Mouse (Mus musculus) spleen, adult 12 weeks (tissue): ENCODE measurements around the gene Mmp21.

Source experiments
- DNase-seq: peaks from one replicate; pipeline ENCODE4 v3.0.0; 2022; ENCODE audit warnings: low spot score

Mmp21 gene

GRCm38 (mm10) chr7:133645716-133646115, 34.1 kb downstream of the Mmp21 start:
- DNase-seq, result no peak

GRCm38 (mm10) chr7:133638821-133639220, 41.0 kb downstream of the Mmp21 start:
- no peak for DNase-seq

- DNase-seq, result no peak
Observed at GRCm38 (mm10) chr7:133638306-133638705, 41.6 kb downstream of the Mmp21 start.

- peak; percentile 98 for DNase-seq
Observed at GRCm38 (mm10) chr7:133637361-133638305, 42.2 kb downstream of the Mmp21 start, which contains the start of gene Edrf1. Edrf1 (plus strand) TSS chr7:133637543.

GRCm38 (mm10) chr7:133636738-133637352, 43.0 kb downstream of the Mmp21 start:
- peak; percentile 72 for DNase-seq

GRCm38 (mm10) chr7:133634932-133635650, 44.8 kb downstream of the Mmp21 start:
- DNase-seq, result no peak

- DNase-seq, result peak; percentile 44
Observed at GRCm38 (mm10) chr7:133632476-133632875, 47.4 kb downstream of the Mmp21 start.

- no peak for DNase-seq
Observed at GRCm38 (mm10) chr7:133630821-133631220, 49.0 kb downstream of the Mmp21 start.

- DNase-seq, result no peak
Observed at GRCm38 (mm10) chr7:133627184-133627936, 52.5 kb downstream of the Mmp21 start.
